8 mouse cellular contexts compared by ENCODE assay signal in genomic region chr10:7182555-7183170, GRCm38 (mm10). TPM values are rescaled to one million over a fixed set of nuclear protein-coding genes. Genes with fewer than 3 reads are reported as not detected.
DNase-seq lines count a peak whose midpoint lies in the region; ATAC-seq and TF ChIP-seq lines count a peak whose summit lies in the region.

No protein-coding gene starts in this region.

- intact Hi-C loops in heart, postnatal 10 days (cut with DNase I): no loop called here

- H3K4me1 ChIP-seq in forebrain, embryonic 10.5 days: peaks cover 31% of the 10 kb centered on the region
- H3K4me1 ChIP-seq in forebrain, embryonic 13.5 days: peaks cover 5% of the 10 kb centered on the region; the same call in 1 of the 2 replicates
- H3K4me1 ChIP-seq in limb, embryonic 14.5 days (ENCODE audit: control insufficient read depth, insufficient read depth, low read length): peaks cover 33% of the 10 kb centered on the region

- H3K9ac ChIP-seq in forebrain, embryonic 13.5 days: no peak overlapping the region
- H3K9ac ChIP-seq in limb, embryonic 14.5 days (ENCODE audit: low read depth, low read length, severe bottlenecking): 0 out of 2 replicates have a peak overlapping the region, but pooled peaks have one; percentile 0

- H3K36me3 ChIP-seq in forebrain, embryonic 10.5 days (replicated peaks): no peaks in the 10 kb centered on the region
- no peaks in the 10 kb centered on the region for H3K36me3 ChIP-seq in forebrain, embryonic 13.5 days (ENCODE audit: poor library complexity, severe bottlenecking)
- no peaks in the 10 kb centered on the region for H3K36me3 ChIP-seq in limb, embryonic 14.5 days (ENCODE audit: control insufficient read depth, insufficient read depth, low read length)

- no peak for ATAC-seq in forebrain, embryonic 13.5 days
- ATAC-seq in limb, embryonic 14.5 days (ENCODE audit: low FRiP score, low read depth): peak; percentile 44; the same call in 1 of the 2 replicates

- no peak overlapping the region for H3K4me2 ChIP-seq in forebrain, embryonic 13.5 days
- peak overlapping the region; percentile 34 for H3K4me2 ChIP-seq in limb, embryonic 14.5 days (replicated peaks; ENCODE audit: low read depth, low read length, severe bottlenecking)

- no peaks in the 10 kb centered on the region for H3K27me3 ChIP-seq in forebrain, embryonic 10.5 days (ENCODE audit: poor library complexity, severe bottlenecking)
- no peaks in the 10 kb centered on the region for H3K27me3 ChIP-seq in forebrain, embryonic 13.5 days
- H3K27me3 ChIP-seq in limb, embryonic 14.5 days (ENCODE audit: control insufficient read depth, insufficient read depth, low read length): no peaks in the 10 kb centered on the region

- no peak overlapping the region for H3K4me3 ChIP-seq in forebrain, embryonic 10.5 days
- no peak overlapping the region for H3K4me3 ChIP-seq in forebrain, embryonic 13.5 days
- no peak overlapping the region for H3K4me3 ChIP-seq in limb, embryonic 14.5 days (replicated peaks; ENCODE audit: low read length)

- H3K27ac ChIP-seq in forebrain, embryonic 10.5 days: 0 out of 2 replicates have a peak overlapping the region, but pooled peaks have one; percentile 26
- H3K27ac ChIP-seq in forebrain, embryonic 13.5 days: no peak overlapping the region
- peak overlapping the region; percentile 81 for H3K27ac ChIP-seq in limb, embryonic 14.5 days (replicated peaks; ENCODE audit: low read depth, low read length)

- peaks cover 4% of the 10 kb centered on the region; the same call in 1 of the 2 replicates for H3K9me3 ChIP-seq in forebrain, embryonic 10.5 days
- H3K9me3 ChIP-seq in forebrain, embryonic 13.5 days (replicated peaks): no peaks in the 10 kb centered on the region
- no peaks in the 10 kb centered on the region for H3K9me3 ChIP-seq in limb, embryonic 14.5 days (ENCODE audit: control insufficient read depth, low read length)

- DNase-seq in forebrain, embryonic 10.5 days (ENCODE audit: extremely low spot score, low spot score): no peak
- peak; percentile 61 for DNase-seq in cerebellum, adult 11 months
- peak; percentile 29 to 47 for DNase-seq in heart, postnatal 10 days
- peak; percentile 49 for DNase-seq in limb, embryonic 14.5 days (ENCODE audit: low spot score)
- DNase-seq in gastrocnemius, adult 18-20 months (ENCODE audit: low spot score): no peak
- no peak for DNase-seq in layer of hippocampus, postnatal 14 days (ENCODE audit: low spot score in 2 of 2)
- DNase-seq in testis, postnatal 10 days (ENCODE audit: low spot score): no peak

- 84% methylated on average over 12 of the region's 12 CpGs for WGBS in forebrain, embryonic 10.5 days
- WGBS in forebrain, embryonic 13.5 days: 78% methylated on average over 12 of the region's 12 CpGs
- 25% methylated on average over 12 of the region's 12 CpGs for WGBS in limb, embryonic 14.5 days

- TF ChIP-seq POLR2A in limb, embryonic 14.5 days (IDR thresholded peaks at IDR 0.05; ENCODE audit: borderline replicate concordance, extremely low read depth, insufficient read depth, insufficient read length): no peak

RNA-seq across cellular contexts. Expression of gene Cnksr3, which starts 29.4 kb away (rescaled TPM):
- 9.3 and 9.5 TPM in 2 replicates for polyA plus RNA-seq in forebrain, embryonic 10.5 days (2016; fragmentation: Nextera tagmentation; extraction: Ambion mirVana)
- 3.8 and 4.2 TPM in 2 replicates for polyA plus RNA-seq in forebrain, embryonic 13.5 days (2015; fragmentation: Nextera tagmentation; extraction: Ambion mirVana)
- 10 to 100 TPM; 24.4 to 26.3 TPM for total RNA-seq in heart, postnatal 10 days (2021)
- 15.3 and 16.5 TPM in 2 replicates for polyA plus RNA-seq in limb, embryonic 14.5 days (2012; rRNA removed)
- polyA plus RNA-seq in limb, embryonic 14.5 days (2014; fragmentation: Nextera tagmentation; extraction: Ambion mirVana): 12.3 and 13.0 TPM in 2 replicates
- total RNA-seq in gastrocnemius, adult 18-20 months (2021): 1 to 10 TPM; 3.9 to 7.0 TPM
- 10 to 100 TPM; 16.5 to 20.8 TPM for total RNA-seq in layer of hippocampus, postnatal 14 days (2021)

Comparison
In these comparisons a context has a peak if more than half of its experiments do, and no peak if none do; other contexts are left out.
1. DNase-seq: peak in cerebellum, adult 11 months (single experiment), heart, postnatal 10 days (2 of 2) and limb, embryonic 14.5 days (single experiment); none in forebrain, embryonic 10.5 days (single experiment), gastrocnemius, adult 18-20 months (single experiment), layer of hippocampus, postnatal 14 days (0 of 2) and testis, postnatal 10 days (single experiment).